Comparison of ENCODE assay signal across 17 mouse cellular contexts in the genomic region with DNA sequence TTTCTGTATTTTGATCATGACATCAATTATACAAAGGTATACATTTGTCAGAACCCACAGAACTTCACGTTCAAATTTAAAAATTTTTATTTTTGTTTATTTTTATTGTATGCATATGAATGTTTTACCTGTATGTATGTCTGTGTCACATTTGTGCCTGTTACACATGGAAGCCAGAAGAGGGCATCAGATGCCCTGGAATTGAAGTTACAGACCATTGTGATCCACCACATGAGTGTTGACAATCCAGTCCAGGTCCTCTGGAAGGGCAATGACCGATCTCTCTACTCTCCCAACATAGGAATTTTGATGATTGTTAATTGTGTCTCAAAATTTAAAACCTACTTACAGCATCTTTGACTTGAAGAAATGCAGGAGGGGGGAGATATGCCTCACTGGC.
"Had no signal": no experiment of that assay in that cellular context is flagged by ENCODE, and none has a peak within 500 bp of the region (broad histone marks: within the 10 kb centered on the region; RNA-seq: fewer than 3 reads in every experiment).

No protein-coding gene starts in this region.

- H3K4me2 ChIP-seq: limb, embryonic 13.5 days; liver, embryonic 11.5 days; lung, embryonic 14.5 days; neural tube, embryonic 15.5 days had no signal

- H3K36me3 ChIP-seq: limb, embryonic 13.5 days; midbrain, embryonic 10.5 days; neural tube, embryonic 15.5 days had no signal

- DNase-seq: kidney, adult 8-10 months; kidney, postnatal 36 days; left cerebral cortex, postnatal 4 days; lung, embryonic 14.5 days; lung, postnatal 4 days; midbrain, embryonic 14.5 days; retina, postnatal 1 day; right cerebral cortex, postnatal 4 days; spleen, adult 18-20 months; thymus, adult 2 months; thymus, postnatal 25 days had no signal

- H3K27ac ChIP-seq: limb, embryonic 13.5 days; midbrain, embryonic 10.5 days; neural tube, embryonic 15.5 days had no signal

- H3K9me3 ChIP-seq: midbrain, embryonic 10.5 days; neural tube, embryonic 15.5 days had no signal

- ATAC-seq: intestine, embryonic 16.5 days had no signal

- H3K4me3 ChIP-seq: limb, embryonic 13.5 days; midbrain, embryonic 10.5 days; myocyte; neural tube, embryonic 15.5 days had no signal

- H3K9ac ChIP-seq: limb, embryonic 13.5 days; lung, embryonic 14.5 days; neural tube, embryonic 15.5 days had no signal

- H3K27me3 ChIP-seq: limb, embryonic 13.5 days; neural tube, embryonic 15.5 days had no signal
